Mouse (Mus musculus) hematopoietic stem cell, adult 5-6 weeks (primary cell): ENCODE data around the gene Spata17. TPM values are rescaled to one million over a fixed set of nuclear protein-coding genes. Genes with fewer than 3 reads are reported as not detected.

Experiments
- ATAC-seq, 2 experiments: fragments of 125-278 bp in 1 of 2; replicated peaks in 1 of 2; 2 replicates each; pipeline ENCODE4 v1.8.0; 2016 to 2017; ENCODE audit warnings: inconsistent platforms in 2 of 2, mild to moderate bottlenecking in 2 of 2, moderate number of reproducible peaks in 2 of 2, low read depth in 1 of 2, moderate TSS enrichment in 1 of 2; ENCODE audit not compliant: low FRiP score in 2 of 2, poor library complexity in 2 of 2, severe bottlenecking in 2 of 2, insufficient read depth in 1 of 2, low TSS enrichment in 1 of 2
- total RNA-seq: library from RNA; stranded (forward); fragments of 172-1452, 232-1000 nt; gene quantifications from 2 replicates; pipeline ENCODE4 v1.2.3, GENCODE M21; 2017

The Spata17 gene
- total RNA-seq, 1 experiment from 2014 or later: not detected

- ATAC-seq: no peak
Measured at GRCm38 (mm10) chr1:187044726-187045125, 170.5 kb downstream of the Spata17 start.

GRCm38 (mm10) chr1:187039801-187040200 is 175.5 kb downstream of the Spata17 start:
- no peak for ATAC-seq

DNA sequence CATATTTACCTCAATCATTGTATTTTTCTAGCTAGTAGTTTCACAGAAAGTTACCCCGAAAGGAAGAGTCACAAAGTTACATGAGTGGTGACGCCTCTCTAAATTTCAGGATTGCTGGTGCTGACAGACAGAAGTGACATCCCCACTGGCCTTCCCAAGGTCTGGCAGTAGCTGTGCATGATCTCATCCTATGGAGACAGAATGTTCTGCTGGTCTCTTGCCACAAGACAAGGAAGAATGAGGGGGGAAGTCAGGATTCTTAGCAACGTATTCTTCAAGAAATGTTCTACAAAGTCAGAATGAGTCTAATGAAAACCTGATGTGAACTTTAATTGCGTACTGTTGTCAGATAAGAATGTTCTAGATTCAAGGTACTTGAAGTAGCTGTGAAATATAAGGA is 179.5 kb downstream of the Spata17 start:
- ATAC-seq: no peak

GRCm38 (mm10) chr1:187031796-187032195 is 183.5 kb downstream of the Spata17 start:
- peak; percentile 88 to 93 for ATAC-seq

DNA sequence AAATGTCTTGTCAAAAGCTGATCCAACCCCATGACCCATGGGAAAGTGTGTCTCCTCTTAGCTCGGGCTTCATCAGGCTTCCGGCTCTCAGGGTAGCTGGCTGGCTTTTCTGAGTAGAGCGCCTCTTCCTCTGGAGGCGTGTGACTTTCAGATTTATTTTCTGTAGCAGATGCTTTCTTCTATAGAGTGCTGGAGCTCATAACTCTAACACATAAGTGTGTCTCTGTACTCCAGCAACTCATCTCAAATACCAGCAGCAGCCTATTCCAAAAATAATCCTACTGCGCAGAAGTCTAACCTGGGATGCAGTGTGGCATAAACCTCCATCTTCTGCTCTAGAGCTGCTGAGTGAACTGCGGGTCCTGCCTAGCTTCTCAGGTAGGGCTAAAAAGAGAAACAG is 186.4 kb downstream of the Spata17 start:
- ATAC-seq: no peak

GRCm38 (mm10) chr1:187020011-187020410 is 195.3 kb downstream of the Spata17 start:
- ATAC-seq: no peak

GRCm38 (mm10) chr1:187016116-187016515 is 199.1 kb downstream of the Spata17 start:
- ATAC-seq: no peak

DNA sequence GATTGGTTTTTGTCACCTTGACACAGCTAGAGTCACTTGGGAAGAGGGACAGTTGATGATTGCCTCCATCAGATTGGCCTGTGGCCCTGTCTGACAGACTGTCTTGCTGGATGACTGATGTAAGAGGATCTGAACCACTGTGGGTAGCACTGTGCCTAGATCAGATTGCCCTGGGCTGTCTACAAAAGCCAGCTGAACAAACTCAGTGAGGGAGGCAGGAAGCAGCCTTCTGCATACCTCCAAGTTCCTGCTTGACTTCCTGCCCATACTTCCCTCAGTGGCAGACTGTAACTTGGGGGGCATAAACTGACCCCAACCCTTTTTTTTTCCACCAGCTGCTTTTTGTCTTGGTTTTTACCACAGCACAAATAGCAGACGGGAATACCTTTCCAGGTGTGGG is 199.6 kb downstream of the Spata17 start:
- ATAC-seq: no peak

- no peak for ATAC-seq
Measured at GRCm38 (mm10) chr1:187014141-187014540, 201.1 kb downstream of the Spata17 start.

DNA sequence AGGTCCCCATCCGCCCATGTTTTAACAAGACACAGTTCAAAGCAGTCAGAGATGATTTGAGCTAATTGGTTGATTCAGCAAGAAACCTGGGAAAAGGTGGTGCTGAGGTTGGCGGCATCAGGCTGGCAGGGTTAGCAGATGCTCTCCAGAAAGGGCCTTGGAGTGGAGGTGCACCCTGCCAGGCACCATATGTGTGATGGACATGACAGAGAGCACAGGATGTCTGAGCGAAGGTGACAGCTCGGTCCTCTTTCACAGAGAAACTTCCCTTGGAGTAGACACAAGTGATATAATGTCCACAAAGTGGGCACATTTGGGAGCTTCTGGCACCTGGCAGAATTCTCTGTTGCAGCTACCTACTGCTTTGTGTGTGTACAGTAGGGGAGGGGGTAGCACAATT is 203.7 kb downstream of the Spata17 start:
- no peak for ATAC-seq

- ATAC-seq: no peak
Measured at GRCm38 (mm10) chr1:187010071-187010470, 205.2 kb downstream of the Spata17 start.

- ATAC-seq: no peak
Measured at GRCm38 (mm10) chr1:187008236-187008635, 207.0 kb downstream of the Spata17 start.

DNA sequence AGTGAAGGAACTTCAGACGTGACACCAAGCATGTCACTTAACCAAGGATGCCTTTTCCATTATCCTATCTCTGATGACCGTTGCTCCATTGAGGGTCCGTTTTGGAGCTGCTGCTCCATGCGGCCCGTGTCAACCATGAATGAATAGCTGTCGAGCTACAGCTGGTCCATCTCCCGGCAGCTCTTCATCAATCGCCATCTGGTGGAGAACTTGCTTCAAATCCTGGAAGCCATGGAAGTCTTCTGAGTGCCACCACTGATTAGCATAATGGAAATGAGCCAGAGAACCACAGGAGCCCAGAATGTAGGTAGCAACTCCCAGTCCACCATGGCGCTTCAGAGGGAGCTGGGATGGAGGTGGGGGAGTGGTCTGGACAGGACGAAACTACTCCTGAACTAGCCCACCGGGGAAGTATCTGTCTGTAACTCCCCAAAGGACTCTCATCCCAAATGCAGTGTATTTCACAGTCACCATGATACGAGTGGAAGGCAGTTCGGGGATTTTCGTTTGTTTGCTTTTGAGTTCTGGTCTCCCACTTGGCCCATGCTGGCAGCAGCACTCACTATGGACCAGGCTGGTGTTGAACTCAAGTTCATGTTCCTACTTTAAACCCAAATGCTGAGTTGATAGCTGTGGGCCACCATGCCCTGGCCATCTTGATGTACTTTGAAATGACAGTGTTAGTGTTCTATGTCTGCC is 208.9 kb downstream of the Spata17 start:
- ATAC-seq: no peak

GRCm38 (mm10) chr1:187004306-187004705 is 211.0 kb downstream of the Spata17 start:
- no peak for ATAC-seq

DNA sequence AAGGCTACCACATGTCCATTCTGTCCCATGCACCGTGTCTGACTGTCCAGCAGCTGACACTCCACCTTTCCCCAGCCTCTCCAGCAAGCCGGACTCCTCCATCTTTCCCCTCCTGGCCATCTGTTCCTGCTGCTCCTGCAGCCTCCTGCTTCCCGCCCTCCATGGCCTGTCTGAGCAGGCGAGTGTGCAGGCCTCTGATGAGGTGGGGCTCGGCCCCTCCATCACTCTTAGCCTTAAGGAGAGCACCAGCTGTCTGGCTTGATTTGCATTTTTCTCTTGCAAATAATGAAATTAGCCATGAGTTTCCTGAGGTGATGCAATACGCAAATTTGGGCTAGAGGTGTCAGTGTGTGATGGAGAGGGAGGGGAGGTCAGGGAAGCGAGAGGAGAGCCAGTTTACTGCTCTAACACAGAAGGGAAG is 211.8 kb downstream of the Spata17 start:
- no peak for ATAC-seq

DNA sequence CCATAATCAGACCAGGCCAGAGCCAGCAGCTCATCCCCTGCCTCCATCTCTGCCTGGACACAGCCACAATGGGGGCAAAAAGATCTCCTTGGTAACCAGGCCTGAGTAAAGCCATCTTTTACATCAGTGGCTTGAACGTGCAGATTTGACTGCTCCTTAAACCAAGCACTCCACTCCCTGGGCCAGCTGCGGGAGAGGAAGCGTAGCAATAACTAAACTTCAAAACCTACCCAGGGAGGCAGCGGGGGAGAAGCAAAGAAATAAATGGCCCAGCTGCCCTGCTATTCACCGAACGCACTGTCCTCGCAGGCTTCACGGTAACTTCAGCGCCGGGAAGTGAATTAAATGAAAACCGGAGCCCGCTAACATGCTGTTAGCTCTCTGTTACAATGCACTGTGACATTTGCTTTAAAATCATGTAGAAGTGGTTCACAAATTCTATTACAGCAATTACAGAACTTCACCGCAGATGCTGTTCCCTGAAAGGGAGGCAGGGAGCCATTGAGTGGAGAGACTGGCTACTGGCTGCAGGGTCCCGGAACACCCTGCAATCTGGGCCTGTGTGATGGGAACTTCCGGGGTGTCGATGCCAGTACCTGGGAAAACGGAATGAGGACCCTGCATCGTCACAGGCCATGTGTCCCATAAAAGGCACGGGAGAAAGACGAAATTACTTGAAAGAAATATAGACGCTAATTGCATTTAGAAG is 217.5 kb downstream of the Spata17 start:
- no peak for ATAC-seq
